Mouse (Mus musculus) forebrain, embryonic 11.5 days (tissue): ENCODE data around the gene Ltb4r1. TPM values are rescaled to one million over a fixed set of nuclear protein-coding genes. Genes with fewer than 3 reads are reported as not detected.

Source experiments
- ATAC-seq: fragments of 200-750 bp; cut with Nextera tagmentation; replicated peaks from 2 replicates; pipeline ENCODE4 v1.8.0; 2017; ENCODE audit warnings: moderate TSS enrichment; ENCODE audit not compliant: low FRiP score
- DNase-seq: peaks from one replicate; pipeline ENCODE4 v3.0.0-alpha.2; 2017; ENCODE audit warnings: low spot score
- H3K27ac ChIP-seq: fragments of 300-500 bp; sonication (generic); 2 replicates; pipeline ENCODE4 v1.5.1; 2014; ENCODE audit warnings: low read depth, low read length
- H3K27me3 ChIP-seq: fragments of 300-500 bp; sonication (generic); 2 replicates; pipeline ENCODE4 v1.6.1; 2014; ENCODE audit warnings: mild to moderate bottlenecking, low read length, mixed read lengths; ENCODE audit not compliant: control insufficient read depth, insufficient read depth
- H3K36me3 ChIP-seq: fragments of 300-500 bp; sonication (generic); 2 replicates; pipeline ENCODE4 v1.6.1; 2014; ENCODE audit warnings: mild to moderate bottlenecking, low read length, moderate library complexity, mixed read lengths; ENCODE audit not compliant: control insufficient read depth, insufficient read depth
- H3K4me1 ChIP-seq: fragments of 300-500 bp; sonication (generic); replicated peaks from 2 replicates; pipeline ENCODE4 v1.6.1; 2014; ENCODE audit warnings: low read length, mixed read lengths; ENCODE audit not compliant: control insufficient read depth, insufficient read depth
- H3K4me2 ChIP-seq: fragments of 300-500 bp; sonication (generic); 2 replicates; pipeline ENCODE4 v1.6.1; 2014; ENCODE audit warnings: low read depth, mild to moderate bottlenecking, low read length, moderate library complexity, mixed read lengths; ENCODE audit not compliant: severe bottlenecking
- H3K4me3 ChIP-seq: fragments of 300-500 bp; sonication (generic); 2 replicates; pipeline ENCODE4 v1.5.1; 2014; ENCODE audit warnings: low read depth, low read length
- H3K9ac ChIP-seq: fragments of 300-500 bp; sonication (generic); 2 replicates; pipeline ENCODE4 v1.6.1; 2014; ENCODE audit warnings: low read length
- H3K9me3 ChIP-seq: fragments of 300-500 bp; sonication (generic); 2 replicates; pipeline ENCODE4 v1.6.1; 2016; ENCODE audit warnings: low read length, mixed read lengths; ENCODE audit not compliant: control insufficient read depth
- WGBS: fragments of 180-500 bp; shearing (Covaris S2); extraction: QIAGEN DNeasy Blood & Tissue Kit; methylation state at CpG from one replicate; pipeline ENCODE4 v1.1.7; 2014; 5-methylcytosine and 5-hydroxymethylcytosine counted together
- polyA plus RNA-seq: library from polyadenylated mRNA; unstranded; fragments of >200 nt; fragmentation: Nextera tagmentation; extraction: Ambion mirVana; gene quantifications from 2 replicates; pipeline ENCODE4 v1.2.1, GENCODE M21; 2014

Gene Ltb4r1
- polyA plus RNA-seq, 1 experiment from 2014 or later, result not detected

GRCm38 (mm10) chr14:55815310-55815751 is 49.6 kb downstream of the Ltb4r1 start:
- no peaks in the 10 kb centered on the region for H3K27me3 ChIP-seq

More at GRCm38 (mm10) chr14:55815310-55815751, 49.6 kb downstream of the Ltb4r1 start:
- 23% methylated on average over 17 of the region's 17 CpGs for WGBS
- peak overlapping the region; percentile 57 for H3K9ac ChIP-seq
- DNase-seq (peak; percentile 69), ATAC-seq (peak; percentile 53; the same call in 1 of the 2 replicates)
- no peaks in the 10 kb centered on the region for H3K36me3 ChIP-seq
- peak overlapping the region; percentile 48 for H3K4me3 ChIP-seq
- no peaks in the 10 kb centered on the region for H3K9me3 ChIP-seq
- peak overlapping the region; percentile 66 for H3K4me2 ChIP-seq
- no peak overlapping the region for H3K27ac ChIP-seq
- no peaks in the 10 kb centered on the region for H3K4me1 ChIP-seq

Other genes with a start within 250 kb of the Ltb4r1 start
- not detected in 2 replicates for gene Nrl, start 241.0 kb upstream of the Ltb4r1 start, polyA plus RNA-seq
- gene Pck2, start 225.7 kb upstream of the Ltb4r1 start, polyA plus RNA-seq, result 16.2 and 17.8 TPM in 2 replicates
- gene Dcaf11, start 206.0 kb upstream of the Ltb4r1 start, polyA plus RNA-seq, result 74.2 and 74.6 TPM in 2 replicates
- gene A730061H03Rik, start 205.6 kb upstream of the Ltb4r1 start, polyA plus RNA-seq, result 0.71 TPM in 1 of 2 replicates, not detected in the other
- not detected in 2 replicates for gene Fitm1, start 190.3 kb upstream of the Ltb4r1 start, polyA plus RNA-seq
- 100 and 105 TPM in 2 replicates for gene Psme1, start 187.8 kb upstream of the Ltb4r1 start, polyA plus RNA-seq
- gene Emc9, start 180.7 kb upstream of the Ltb4r1 start, polyA plus RNA-seq, result 3.4 and 4.7 TPM in 2 replicates
- gene Psme2, start 174.8 kb upstream of the Ltb4r1 start, polyA plus RNA-seq, result 178 and 187 TPM in 2 replicates
- 13.7 and 18.1 TPM in 2 replicates for gene Rnf31, start 174.3 kb upstream of the Ltb4r1 start, polyA plus RNA-seq
- 6.5 and 8.6 TPM in 2 replicates for gene Irf9, start 162.4 kb upstream of the Ltb4r1 start, polyA plus RNA-seq
- 4.8 and 5.5 TPM in 2 replicates for gene Rec8, start 147.9 kb upstream of the Ltb4r1 start, polyA plus RNA-seq
- gene Ipo4, start 130.0 kb upstream of the Ltb4r1 start, polyA plus RNA-seq, result 77.2 and 104 TPM in 2 replicates
- gene Gm49378, start 128.1 kb upstream of the Ltb4r1 start, polyA plus RNA-seq, result 3.4 and 4.0 TPM in 2 replicates
- 77.1 and 78.4 TPM in 2 replicates for gene Tm9sf1, start 122.2 kb upstream of the Ltb4r1 start, polyA plus RNA-seq
- 0.76 and 0.99 TPM in 2 replicates for gene Tssk4, start 115.8 kb upstream of the Ltb4r1 start, polyA plus RNA-seq
- 61.9 and 62.3 TPM in 2 replicates for gene Mdp1, start 105.5 kb upstream of the Ltb4r1 start, polyA plus RNA-seq
- gene Gmpr2, start 94.0 kb upstream of the Ltb4r1 start, polyA plus RNA-seq, result 59.7 and 62.5 TPM in 2 replicates
- gene Nedd8, start 93.8 kb upstream of the Ltb4r1 start, polyA plus RNA-seq, result 583 and 616 TPM in 2 replicates
- 73.8 and 74.8 TPM in 2 replicates for gene Tinf2, start 84.1 kb upstream of the Ltb4r1 start, polyA plus RNA-seq
- 0.21 and 1.4 TPM in 2 replicates for gene Tgm1, start 52.0 kb upstream of the Ltb4r1 start, polyA plus RNA-seq
- gene Rabggta, start 43.7 kb upstream of the Ltb4r1 start, polyA plus RNA-seq, result 23.4 and 27.1 TPM in 2 replicates
- gene Dhrs1, start 20.3 kb upstream of the Ltb4r1 start, polyA plus RNA-seq, result 63.6 and 76.7 TPM in 2 replicates
- gene Nop9, start 20.3 kb upstream of the Ltb4r1 start, polyA plus RNA-seq, result 54.2 and 57.4 TPM in 2 replicates
- not detected in 2 replicates for gene Cideb, start 7.5 kb upstream of the Ltb4r1 start, polyA plus RNA-seq
- gene Ltb4r2, start 4.5 kb upstream of the Ltb4r1 start, polyA plus RNA-seq, result 0.32 and 0.43 TPM in 2 replicates
- gene Adcy4, start 18.1 kb downstream of the Ltb4r1 start, polyA plus RNA-seq, result 6.1 and 7.2 TPM in 2 replicates
- gene Ripk3, start 22.9 kb downstream of the Ltb4r1 start, polyA plus RNA-seq, result 6.6 and 9.7 TPM in 2 replicates
- 30.8 and 32.7 TPM in 2 replicates for gene Nfatc4, start 57.2 kb downstream of the Ltb4r1 start, polyA plus RNA-seq
- 20.2 and 20.3 TPM in 2 replicates for gene Nynrin, start 88.0 kb downstream of the Ltb4r1 start, polyA plus RNA-seq
- gene Cbln3, start 118.4 kb downstream of the Ltb4r1 start, polyA plus RNA-seq, result 0.37 TPM in 1 of 2 replicates, not detected in the other
- gene Khnyn, start 119.0 kb downstream of the Ltb4r1 start, polyA plus RNA-seq, result 13.6 and 14.9 TPM in 2 replicates
- 38.0 and 48.6 TPM in 2 replicates for gene Sdr39u1, start 134.3 kb downstream of the Ltb4r1 start, polyA plus RNA-seq
- not detected in 2 replicates for gene Cma1, start 178.7 kb downstream of the Ltb4r1 start, polyA plus RNA-seq
- gene Cma2, start 185.0 kb downstream of the Ltb4r1 start, polyA plus RNA-seq, result not detected in 2 replicates